Mouse (Mus musculus): ENCODE measurements around the gene Pde4c.

- TF ChIP-seq CTCF (IDR thresholded peaks at IDR 0.05; ENCODE audit: borderline replicate concordance, control insufficient read depth, extremely low read depth, insufficient read depth, low read length, poor library complexity): no peak
- TF ChIP-seq POLR2A (IDR thresholded peaks at IDR 0.05; ENCODE audit: control insufficient read depth, extremely low read depth, insufficient read depth, low read length, poor library complexity): no peak
Measured at GRCm38 (mm10) chr8:70677451-70678080, 46.0 kb upstream of the Pde4c start.
